In the genomic region with DNA sequence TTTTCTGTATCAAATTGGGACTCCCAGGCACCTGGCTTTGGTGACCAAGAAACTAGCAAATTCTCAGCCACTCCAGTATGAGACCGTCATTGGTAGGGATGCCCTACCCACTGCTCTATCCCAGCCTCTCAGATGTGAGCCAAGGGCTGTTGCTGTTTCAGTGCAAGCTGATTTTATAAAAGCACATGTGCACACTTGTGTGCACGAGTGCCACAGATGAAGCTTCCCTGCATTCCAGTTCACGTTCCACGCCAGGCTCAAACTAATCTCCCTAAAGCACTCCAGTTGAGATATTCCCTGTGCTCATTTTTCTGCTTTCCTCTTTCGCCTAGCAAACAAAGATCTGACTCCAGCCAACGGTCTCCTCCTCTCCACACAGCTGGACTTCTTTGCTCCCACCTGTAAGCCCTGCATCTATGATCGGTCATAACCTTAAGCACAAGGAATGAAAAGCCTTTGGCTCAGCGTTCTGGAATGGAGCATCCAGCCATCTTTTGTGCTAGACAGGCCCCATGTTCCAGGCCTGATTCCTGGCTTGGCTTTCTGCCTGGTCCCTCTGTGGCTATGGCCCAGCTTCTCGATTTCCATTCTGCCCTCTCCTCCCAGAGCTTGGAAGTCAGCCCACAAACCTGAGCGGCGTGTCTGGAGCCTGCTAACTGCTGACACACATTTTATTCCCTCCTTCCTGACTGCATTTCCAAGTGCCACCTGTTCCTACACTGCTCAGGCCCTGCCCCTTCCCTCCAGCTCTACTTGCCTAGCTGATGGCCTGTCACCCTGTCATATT, we compare ENCODE assay signal across 8 mouse cellular contexts.
DNase-seq lines count a peak whose midpoint lies in the region; ATAC-seq and TF ChIP-seq lines count a peak whose summit lies in the region.

No protein-coding gene starts in this region.

- ATAC-seq in forebrain, postnatal 0 days = peak; percentile 89
- peak; percentile 71; the same call in 1 of the 2 replicates for ATAC-seq in lung, embryonic 15.5 days (ENCODE audit: borderline replicate concordance, extremely low read depth, low FRiP score, low TSS enrichment)
- ATAC-seq in stomach, postnatal 0 days (ENCODE audit: low FRiP score, low TSS enrichment) = peak; percentile 67; the same call in 1 of the 2 replicates
- no peak for ATAC-seq in megakaryocyte, adult 5-6 weeks (ENCODE audit: poor library complexity, severe bottlenecking)

- H3K4me2 ChIP-seq in forebrain, postnatal 0 days (ENCODE audit: low read depth) = no peak overlapping the region
- H3K4me2 ChIP-seq in lung, embryonic 15.5 days = no peak overlapping the region
- H3K4me2 ChIP-seq in stomach, postnatal 0 days (replicated peaks; ENCODE audit: low read depth) = no peak overlapping the region

- no peaks in the 10 kb centered on the region for H3K27me3 ChIP-seq in forebrain, postnatal 0 days (ENCODE audit: insufficient read depth, low read length)
- H3K27me3 ChIP-seq in lung, embryonic 15.5 days = no peaks in the 10 kb centered on the region
- no peaks in the 10 kb centered on the region for H3K27me3 ChIP-seq in stomach, postnatal 0 days (ENCODE audit: control insufficient read depth, insufficient read depth, low read length)

- H3K4me3 ChIP-seq in forebrain, postnatal 0 days (ENCODE audit: low read depth, low read length) = no peak overlapping the region
- H3K4me3 ChIP-seq in lung, embryonic 15.5 days = no peak overlapping the region
- H3K4me3 ChIP-seq in stomach, postnatal 0 days (ENCODE audit: low read depth, low read length) = no peak overlapping the region

- H3K9ac ChIP-seq in forebrain, postnatal 0 days = no peak overlapping the region
- no peak overlapping the region for H3K9ac ChIP-seq in lung, embryonic 15.5 days
- no peak overlapping the region for H3K9ac ChIP-seq in stomach, postnatal 0 days (ENCODE audit: low read length)

- intact Hi-C loops in heart, postnatal 10 days (cut with DNase I) = loop anchor here (5.0 kb wide), 1 partner anchor 42 kb away; no protein-coding TSS in a partner anchor

- WGBS in forebrain, postnatal 0 days = 36% methylated on average over 11 of the region's 11 CpGs
- 33% methylated on average over 11 of the region's 11 CpGs for WGBS in lung, embryonic 15.5 days
- 35% methylated on average over 11 of the region's 11 CpGs for WGBS in stomach, postnatal 0 days

- H3K36me3 ChIP-seq in forebrain, postnatal 0 days (ENCODE audit: insufficient read depth) = no peaks in the 10 kb centered on the region
- no peaks in the 10 kb centered on the region for H3K36me3 ChIP-seq in lung, embryonic 15.5 days
- no peaks in the 10 kb centered on the region for H3K36me3 ChIP-seq in stomach, postnatal 0 days (ENCODE audit: control insufficient read depth, insufficient read depth, low read length)

- H3K27ac ChIP-seq in forebrain, postnatal 0 days (ENCODE audit: low read depth, low read length) = peak overlapping the region; percentile 54
- peak overlapping the region; percentile 66 for H3K27ac ChIP-seq in lung, embryonic 15.5 days
- H3K27ac ChIP-seq in stomach, postnatal 0 days (replicated peaks) = 0 out of 2 replicates have a peak overlapping the region, but pooled peaks have one; percentile 2

- DNase-seq in retina, adult 2 months (ENCODE audit: low read depth, low spot score) = peak; percentile 23
- no peak for DNase-seq in retina, embryonic 14.5 days (ENCODE audit: low spot score)
- DNase-seq in forebrain, postnatal 0 days = peak; percentile 85
- DNase-seq in heart, postnatal 10 days = peak; percentile 92
- peak; percentile 65 for DNase-seq in layer of hippocampus, adult 11-12 months (ENCODE audit: low spot score)
- DNase-seq in stomach, postnatal 0 days (ENCODE audit: low spot score) = peak; percentile 55

- no peak for TF ChIP-seq CTCF in forebrain, postnatal 0 days (IDR thresholded peaks at IDR 0.05; ENCODE audit: low read depth)
- TF ChIP-seq CTCF in stomach, postnatal 0 days (IDR thresholded peaks at IDR 0.05; ENCODE audit: low read depth) = no peak

- H3K4me1 ChIP-seq in forebrain, postnatal 0 days (ENCODE audit: insufficient read depth) = peaks cover 8% of the 10 kb centered on the region; the same call in 1 of the 2 replicates
- H3K4me1 ChIP-seq in lung, embryonic 15.5 days = peaks cover 21% of the 10 kb centered on the region
- H3K4me1 ChIP-seq in stomach, postnatal 0 days (replicated peaks; ENCODE audit: control insufficient read depth, insufficient read depth) = no peaks in the 10 kb centered on the region

- H3K9me3 ChIP-seq in forebrain, postnatal 0 days (ENCODE audit: low read length) = no peaks in the 10 kb centered on the region
- H3K9me3 ChIP-seq in lung, embryonic 15.5 days = no peaks in the 10 kb centered on the region
- H3K9me3 ChIP-seq in stomach, postnatal 0 days (ENCODE audit: control insufficient read depth, low read length) = no peaks in the 10 kb centered on the region

- TF ChIP-seq EP300 in stomach, postnatal 0 days (optimal IDR thresholded peaks at IDR 0.05) = no peak

Comparison
In these comparisons a context has a peak if more than half of its experiments do, and no peak if none do; other contexts are left out.
1. H3K27ac ChIP-seq: peak in every context shown above with its lines; median percentile 66 in lung, embryonic 15.5 days; 54 in forebrain, postnatal 0 days; 2 in stomach, postnatal 0 days.